Mouse (Mus musculus) lung, embryonic 15.5 days (tissue): ENCODE measurements around the gene Kmt2b. TPM values are rescaled to one million over a fixed set of nuclear protein-coding genes. Genes with fewer than 3 reads are reported as not detected.

Experiments
- ATAC-seq: fragments of 200-750 bp; cut with Nextera tagmentation; 2 replicates; pipeline ENCODE4 v1.8.0; 2017; ENCODE audit warnings: moderate number of reproducible peaks, borderline replicate concordance; ENCODE audit not compliant: low FRiP score, low TSS enrichment; ENCODE audit errors: extremely low read depth
- H3K27ac ChIP-seq: fragments of 300-500 bp; sonication (generic); 2 replicates; pipeline ENCODE4 v1.5.1; 2015; ENCODE audit warnings: moderate library complexity, mild to moderate bottlenecking, inconsistent platforms
- H3K27me3 ChIP-seq: fragments of 300-500 bp; sonication (generic); 2 replicates; pipeline ENCODE4 v1.6.1; 2015; ENCODE audit warnings: inconsistent platforms
- H3K36me3 ChIP-seq: fragments of 300-500 bp; sonication (generic); 2 replicates; pipeline ENCODE4 v1.6.1; 2015; ENCODE audit warnings: inconsistent platforms
- H3K4me1 ChIP-seq: fragments of 300-500 bp; sonication (generic); 2 replicates; pipeline ENCODE4 v1.6.1; 2015; ENCODE audit warnings: inconsistent platforms
- H3K4me2 ChIP-seq: fragments of 300-500 bp; sonication (generic); 2 replicates; pipeline ENCODE4 v1.6.1; 2015; ENCODE audit warnings: inconsistent platforms, mild to moderate bottlenecking, moderate library complexity
- H3K4me3 ChIP-seq: fragments of 300-500 bp; sonication (generic); 2 replicates; pipeline ENCODE4 v1.5.1; 2015; ENCODE audit warnings: mild to moderate bottlenecking, inconsistent platforms
- H3K9ac ChIP-seq: fragments of 300-500 bp; sonication (generic); 2 replicates; pipeline ENCODE4 v1.6.1; 2015; ENCODE audit warnings: inconsistent platforms
- H3K9me3 ChIP-seq: fragments of 300-500 bp; sonication (generic); 2 replicates; pipeline ENCODE4 v1.6.1; 2016; ENCODE audit warnings: inconsistent platforms
- WGBS: fragments of 180-500 bp; shearing (Covaris S2); methylation state at CpG from one replicate; pipeline ENCODE4 v1.1.7; 2015; 5-methylcytosine and 5-hydroxymethylcytosine counted together
- polyA plus RNA-seq: library from polyadenylated mRNA; unstranded; fragments of >200 nt; fragmentation: Nextera tagmentation; extraction: Ambion mirVana; gene quantifications from 2 replicates; pipeline ENCODE4 v1.2.1, GENCODE M21; 2015

Gene Kmt2b
- polyA plus RNA-seq, 1 experiment from 2014 or later = 8.4 TPM

DNA sequence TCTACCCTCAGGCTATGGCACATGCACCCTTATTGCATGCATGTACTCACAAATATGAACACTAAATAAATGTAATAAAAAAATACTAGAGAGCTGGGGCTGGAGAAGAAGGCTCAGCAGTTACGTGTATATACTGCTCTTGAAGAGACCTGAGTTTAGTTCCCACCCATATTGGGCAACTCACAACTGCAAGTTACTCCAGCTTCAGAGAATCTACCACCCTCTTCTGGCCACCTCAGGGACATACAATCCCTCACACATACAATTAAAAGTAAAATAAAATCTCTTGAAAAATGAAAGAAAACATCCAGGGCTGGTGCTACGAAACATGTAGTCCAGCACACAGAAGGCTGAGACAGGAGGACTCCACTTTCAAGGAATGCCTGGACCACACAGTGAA, 25.9 kb upstream of the Kmt2b start:
- WGBS = 73% methylated on average over 2 of the region's 2 CpGs
- Histone ChIP-seq H3K9me3 (no peaks in the 10 kb centered on the region), H3K9ac (no peak overlapping the region), H3K27me3 (no peaks in the 10 kb centered on the region), H3K4me3 (no peak overlapping the region), H3K4me2 (no peak overlapping the region), H3K27ac (no peak overlapping the region), H3K36me3 (peaks cover 36% of the 10 kb centered on the region), H3K4me1 (no peaks in the 10 kb centered on the region)
- no peak for ATAC-seq

DNA sequence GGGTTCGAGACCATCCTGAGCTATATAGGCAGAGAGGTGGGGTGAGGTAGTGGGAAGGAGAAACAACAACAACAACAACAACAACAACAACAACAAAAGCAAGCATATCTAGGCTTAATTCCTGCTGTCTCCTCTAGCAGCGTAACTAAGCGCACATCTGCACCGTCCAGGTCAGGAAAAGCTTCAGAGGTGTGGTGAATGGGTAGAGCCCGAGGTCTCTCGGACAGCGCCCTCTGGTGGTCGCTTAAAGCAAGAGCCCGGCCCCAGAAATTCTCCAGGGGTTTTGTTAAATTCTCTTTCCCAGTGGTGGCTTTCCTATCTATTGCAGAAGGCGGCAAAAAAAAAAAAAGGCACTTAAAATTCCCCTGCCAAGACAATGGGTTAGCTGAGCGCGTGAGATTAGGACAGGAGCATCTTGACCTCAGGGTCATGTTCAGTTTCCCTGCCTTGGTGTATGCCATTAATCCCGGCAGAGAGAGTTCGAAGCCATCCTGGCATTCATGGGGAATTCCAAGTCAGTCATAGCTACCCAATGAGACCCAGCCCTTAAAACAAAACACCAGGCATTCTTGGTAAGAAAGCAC, 25.1 kb upstream of the Kmt2b start:
- Histone ChIP-seq H3K36me3 (peaks cover 28% of the 10 kb centered on the region), H3K27ac (no peak overlapping the region), H3K27me3 (no peaks in the 10 kb centered on the region), H3K4me2 (no peak overlapping the region), H3K4me3 (no peak overlapping the region), H3K4me1 (peaks cover under 1% of the 10 kb centered on the region), H3K9me3 (no peaks in the 10 kb centered on the region), H3K9ac (no peak overlapping the region)
- ATAC-seq = 0 out of 2 replicates have a peak, but pooled peaks have one; percentile 35
- WGBS = 22% methylated on average over 14 of the region's 14 CpGs

DNA sequence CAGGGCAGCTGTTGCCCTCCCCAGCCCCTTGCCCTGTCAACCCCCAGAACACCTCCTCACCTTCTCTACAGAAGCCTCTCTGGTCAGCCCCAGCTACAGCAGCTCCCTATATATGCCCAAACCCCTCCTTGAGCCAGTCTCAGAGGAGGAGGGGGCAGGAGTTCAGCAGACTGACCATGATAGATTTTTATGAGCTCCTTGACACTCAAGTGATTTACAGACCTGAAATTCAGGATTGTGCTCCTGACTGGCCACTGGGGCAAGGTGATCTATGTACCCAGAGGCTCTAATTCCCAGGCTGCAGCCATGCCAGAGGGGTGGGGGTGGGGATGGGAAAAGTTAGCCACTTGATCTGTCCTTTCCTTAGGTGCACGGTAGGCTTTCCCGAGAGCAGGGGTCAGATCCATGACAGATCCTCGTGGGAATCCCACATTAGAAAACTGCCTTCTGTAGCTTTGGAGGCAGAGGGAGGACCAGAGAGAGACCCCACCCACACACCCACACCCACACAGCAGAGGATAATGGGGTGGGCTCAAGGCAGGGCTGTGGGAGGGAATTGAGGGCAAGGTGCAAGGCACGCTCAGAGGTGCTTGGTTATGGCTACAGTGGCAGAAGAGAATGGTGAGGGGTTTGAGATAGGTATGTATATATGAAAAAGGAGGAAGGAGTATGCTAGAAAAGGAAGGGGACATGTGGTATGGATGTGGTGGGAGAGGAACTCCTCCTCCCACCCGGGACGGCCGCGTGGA, 24.3 kb upstream of the Kmt2b start, which contains the start of gene Upk1a:
Gene Upk1a (minus strand): TSS at position 194 of the 749 bp plus-strand sequence.
- H3K9ac ChIP-seq = no peak within 1 kb of the TSS
- H3K9me3 ChIP-seq = no peaks in the 10 kb centered on the region
- H3K4me3 ChIP-seq = no peak within 1 kb of the TSS
- no peak within 1 kb of the TSS for H3K27ac ChIP-seq
- H3K4me1 ChIP-seq = peaks cover 8% of the 10 kb centered on the region
- ATAC-seq = no peak
- no peaks in the 10 kb centered on the region for H3K27me3 ChIP-seq
- 60% methylated on average over 8 of the region's 8 CpGs for WGBS
- H3K4me2 ChIP-seq = no peak within 1 kb of the TSS
- H3K36me3 ChIP-seq = peaks cover 20% of the 10 kb centered on the region

DNA sequence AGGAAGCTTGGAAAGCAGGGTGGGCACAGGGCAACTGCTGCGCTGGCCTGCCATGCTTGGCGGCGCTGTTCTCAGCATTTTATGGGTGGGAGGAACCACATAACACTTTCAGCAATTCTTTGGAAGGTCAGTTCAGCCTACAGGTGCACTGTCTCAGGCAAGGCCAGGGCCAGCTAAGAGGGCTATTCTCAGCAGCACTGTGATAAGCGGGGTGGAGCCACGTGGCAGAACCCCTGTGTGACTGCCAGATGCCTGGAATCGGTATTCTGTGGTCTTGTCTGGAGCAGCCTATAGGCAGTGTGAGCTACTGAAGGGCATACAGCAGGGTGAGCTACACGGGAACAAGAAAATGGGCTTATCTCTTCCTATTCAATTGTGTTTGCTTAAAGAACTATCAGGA, 21.5 kb upstream of the Kmt2b start:
- Histone ChIP-seq H3K4me1 (peaks cover 8% of the 10 kb centered on the region), H3K27ac (no peak overlapping the region), H3K4me3 (no peak overlapping the region), H3K27me3 (no peaks in the 10 kb centered on the region), H3K9me3 (no peaks in the 10 kb centered on the region), H3K36me3 (no peaks in the 10 kb centered on the region), H3K9ac (no peak overlapping the region), H3K4me2 (no peak overlapping the region)
- 41% methylated on average over 7 of the region's 7 CpGs for WGBS
- ATAC-seq = no peak

DNA sequence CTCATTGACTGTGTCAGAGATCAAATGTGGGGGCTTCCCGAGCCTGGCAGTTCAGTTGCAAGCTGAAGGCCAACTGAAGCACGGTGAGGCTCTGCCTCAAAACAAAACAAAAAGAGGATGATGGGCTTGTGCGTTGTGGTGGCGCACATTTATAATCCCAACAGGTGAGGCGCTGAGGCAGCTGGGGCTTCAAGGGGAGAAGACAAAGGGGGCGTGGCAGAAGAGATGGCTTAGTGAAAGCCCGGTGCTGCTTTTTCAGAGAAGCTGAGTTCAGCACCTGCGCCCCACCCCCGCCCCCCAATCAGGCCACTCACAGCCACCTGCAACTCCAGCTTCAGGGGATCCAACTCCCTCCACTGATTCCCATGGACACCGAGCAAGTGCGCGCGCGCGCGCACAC, 19.9 kb upstream of the Kmt2b start:
- Histone ChIP-seq H3K27me3 (no peaks in the 10 kb centered on the region), H3K9me3 (no peaks in the 10 kb centered on the region), H3K36me3 (no peaks in the 10 kb centered on the region), H3K27ac (no peak overlapping the region), H3K4me2 (no peak overlapping the region), H3K4me1 (peaks cover 9% of the 10 kb centered on the region), H3K9ac (no peak overlapping the region), H3K4me3 (no peak overlapping the region)
- no peak for ATAC-seq
- 46% methylated on average over 16 of the region's 16 CpGs for WGBS

DNA sequence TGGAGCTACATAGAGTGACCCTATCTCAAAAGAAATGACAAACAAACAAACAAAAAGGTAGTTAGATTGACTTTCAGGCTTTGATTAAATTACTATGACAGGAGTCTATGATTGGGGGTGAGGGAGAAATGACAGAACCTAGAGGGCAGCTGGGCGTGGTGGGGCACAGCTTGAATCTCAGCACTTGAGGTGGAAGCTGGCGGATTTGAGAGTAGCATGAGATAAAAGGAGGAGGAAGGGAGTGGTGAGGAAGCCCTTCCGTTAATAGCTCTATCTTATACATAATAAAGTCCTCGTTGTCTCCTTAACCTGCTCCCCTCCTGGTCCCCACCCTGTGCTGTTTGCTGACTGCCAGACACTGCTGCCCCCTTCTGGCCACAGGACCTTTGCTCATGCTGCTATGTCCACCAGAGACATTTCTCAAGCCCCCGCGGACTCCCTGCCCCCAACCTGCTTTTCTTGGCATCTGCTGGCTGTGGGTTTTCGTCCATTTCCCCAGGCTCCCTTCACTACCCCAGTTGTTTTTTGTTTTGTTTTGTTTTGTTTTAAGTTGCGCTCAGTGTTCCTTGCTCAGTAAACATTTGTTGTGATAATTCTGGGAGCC, 19.3 kb upstream of the Kmt2b start:
- Histone ChIP-seq H3K27ac (no peak overlapping the region), H3K4me1 (peaks cover 15% of the 10 kb centered on the region), H3K4me3 (no peak overlapping the region), H3K36me3 (no peaks in the 10 kb centered on the region), H3K4me2 (no peak overlapping the region), H3K27me3 (no peaks in the 10 kb centered on the region), H3K9me3 (no peaks in the 10 kb centered on the region), H3K9ac (no peak overlapping the region)
- ATAC-seq = peak; percentile 55; the same call in 1 of the 2 replicates
- 19% methylated on average over 8 of the region's 8 CpGs for whole genome bisulfite sequencing

DNA sequence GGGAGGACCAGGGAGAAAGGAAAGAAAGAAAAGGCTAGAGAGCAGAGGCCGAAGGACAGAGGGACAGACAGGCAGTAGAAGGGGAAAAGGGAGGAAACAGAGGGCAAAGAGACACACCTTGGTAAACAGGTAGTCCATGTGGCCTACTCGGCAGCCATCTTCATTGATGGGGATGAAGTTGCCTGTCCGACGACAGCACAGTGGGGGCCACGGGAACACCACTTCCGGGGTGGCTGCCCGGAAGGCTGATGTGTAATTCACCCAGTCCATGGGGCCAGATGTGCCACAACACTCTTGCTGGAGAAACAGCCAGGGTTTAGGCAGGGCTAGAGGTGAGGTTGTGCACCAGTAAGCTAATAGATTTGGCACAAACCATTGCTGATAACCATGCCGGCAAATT, 16.4 kb upstream of the Kmt2b start:
- Histone ChIP-seq H3K4me1 (peaks cover 15% of the 10 kb centered on the region), H3K4me3 (no peak overlapping the region), H3K27ac (no peak overlapping the region), H3K27me3 (no peaks in the 10 kb centered on the region), H3K4me2 (no peak overlapping the region), H3K9me3 (no peaks in the 10 kb centered on the region), H3K9ac (no peak overlapping the region), H3K36me3 (no peaks in the 10 kb centered on the region)
- no peak for ATAC-seq
- WGBS = 82% methylated on average over 8 of the region's 8 CpGs

DNA sequence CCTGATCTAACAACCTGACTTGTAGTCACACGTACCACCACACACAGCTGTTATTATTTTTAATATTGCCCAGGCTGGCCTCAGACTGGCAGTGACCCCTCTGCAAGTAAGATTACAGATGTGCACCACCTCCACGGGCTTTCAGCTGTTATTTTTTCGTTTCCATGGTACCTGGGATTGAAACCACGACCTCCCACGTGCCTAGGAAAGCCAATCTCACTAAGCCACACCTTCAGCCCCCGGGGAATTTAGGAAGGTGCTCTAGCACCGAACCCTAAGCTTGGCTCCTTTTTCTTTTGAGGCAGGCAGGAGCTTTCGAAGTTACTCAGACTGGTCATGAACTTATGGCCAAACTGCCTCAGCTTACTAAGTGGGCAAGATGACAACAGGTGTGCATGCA, 15.9 kb upstream of the Kmt2b start:
- peak overlapping the region; percentile 95; the same call in 1 of the 2 replicates for H3K27ac ChIP-seq
- ATAC-seq = no peak
- no peak overlapping the region for H3K4me2 ChIP-seq
- peaks cover 15% of the 10 kb centered on the region for H3K4me1 ChIP-seq
- H3K36me3 ChIP-seq = no peaks in the 10 kb centered on the region
- H3K9ac ChIP-seq = no peak overlapping the region
- 46% methylated on average over 8 of the region's 8 CpGs for WGBS
- no peak overlapping the region for H3K4me3 ChIP-seq
- no peaks in the 10 kb centered on the region for H3K27me3 ChIP-seq
- H3K9me3 ChIP-seq = no peaks in the 10 kb centered on the region

DNA sequence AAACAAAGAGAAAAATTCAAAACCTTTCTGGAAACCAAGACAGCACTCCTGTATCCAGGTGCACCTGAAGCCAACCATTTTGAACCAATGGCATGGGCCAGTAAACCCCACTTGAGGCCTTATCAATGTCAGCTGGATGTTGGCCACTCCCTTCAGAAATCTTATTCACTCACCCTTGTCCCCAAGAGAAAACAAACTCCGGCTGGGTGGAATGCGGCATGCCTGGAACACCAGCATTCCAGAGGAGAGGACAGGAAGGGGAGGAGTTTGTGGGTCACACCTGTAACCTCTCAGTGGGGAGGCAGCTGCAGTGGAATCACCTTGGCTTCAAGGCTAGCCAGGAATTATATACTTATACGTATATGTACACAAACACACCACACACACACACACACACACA, 14.1 kb upstream of the Kmt2b start:
- 15% methylated on average over 3 of the region's 3 CpGs for WGBS
- H3K9me3 ChIP-seq = no peaks in the 10 kb centered on the region
- peak overlapping the region; percentile 95 for H3K27ac ChIP-seq
- ATAC-seq = peak; percentile 49
- H3K4me2 ChIP-seq = no peak overlapping the region
- no peaks in the 10 kb centered on the region for H3K27me3 ChIP-seq
- H3K4me1 ChIP-seq = peaks cover 13% of the 10 kb centered on the region; the same call in 1 of the 2 replicates
- no peak overlapping the region for H3K9ac ChIP-seq
- no peak overlapping the region for H3K4me3 ChIP-seq
- H3K36me3 ChIP-seq = no peaks in the 10 kb centered on the region

DNA sequence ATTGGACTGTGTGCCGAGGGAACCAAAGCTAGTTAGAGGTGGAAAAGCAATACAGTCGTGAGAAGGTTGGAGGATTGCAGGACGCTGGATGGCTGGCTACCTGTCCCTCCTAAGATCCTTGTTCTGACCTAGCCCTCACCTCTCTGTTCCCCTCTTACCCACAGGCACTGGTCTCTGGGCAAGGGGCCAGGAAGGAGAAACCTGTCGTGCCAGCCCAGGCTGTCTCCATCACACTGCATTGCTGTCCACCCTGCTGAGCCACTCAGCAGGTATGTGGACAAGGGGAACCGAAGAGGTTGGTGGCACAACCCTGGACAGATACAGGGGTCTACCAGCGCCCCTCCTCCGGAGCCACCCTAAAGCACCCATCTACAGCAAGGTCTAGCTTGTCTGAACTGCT, 12.1 kb upstream of the Kmt2b start:
- peak overlapping the region; percentile 23 for H3K4me2 ChIP-seq
- no peaks in the 10 kb centered on the region for H3K36me3 ChIP-seq
- WGBS = 48% methylated on average over 7 of the region's 7 CpGs
- no peak overlapping the region for H3K9ac ChIP-seq
- peak; percentile 62 for ATAC-seq
- peaks cover 13% of the 10 kb centered on the region; the same call in 1 of the 2 replicates for H3K4me1 ChIP-seq
- no peaks in the 10 kb centered on the region for H3K9me3 ChIP-seq
- no peak overlapping the region for H3K4me3 ChIP-seq
- no peaks in the 10 kb centered on the region for H3K27me3 ChIP-seq
- H3K27ac ChIP-seq = peak overlapping the region; percentile 95

DNA sequence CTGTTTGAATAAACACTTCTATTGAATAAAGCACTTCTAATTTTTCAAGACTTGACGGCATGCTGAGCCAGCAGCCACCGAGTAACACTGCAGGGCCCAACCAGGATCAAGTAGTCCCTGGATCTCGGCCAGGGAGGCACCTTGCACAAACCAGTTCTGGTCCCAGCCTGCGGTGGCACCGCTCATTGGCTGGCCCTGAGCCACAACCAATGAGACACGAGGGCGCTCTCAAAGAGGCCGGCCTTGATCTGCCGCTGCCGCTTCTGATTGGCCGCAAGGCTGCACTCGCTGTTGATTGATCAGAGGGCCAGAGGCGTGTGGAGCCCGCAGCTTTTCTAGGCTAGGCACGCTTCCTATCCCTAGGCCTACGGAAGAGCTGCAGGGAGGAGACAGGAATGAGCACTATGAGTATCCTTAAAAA, 11.4 kb upstream of the Kmt2b start:
- Histone ChIP-seq H3K4me2 (peak overlapping the region; percentile 23), H3K36me3 (no peaks in the 10 kb centered on the region), H3K27ac (peak overlapping the region; percentile 95), H3K27me3 (no peaks in the 10 kb centered on the region), H3K4me1 (peaks cover 13% of the 10 kb centered on the region; the same call in 1 of the 2 replicates), H3K9me3 (no peaks in the 10 kb centered on the region), H3K4me3 (no peak overlapping the region), H3K9ac (no peak overlapping the region)
- WGBS = 1% methylated on average over 16 of the region's 16 CpGs
- peak; percentile 91 for ATAC-seq

DNA sequence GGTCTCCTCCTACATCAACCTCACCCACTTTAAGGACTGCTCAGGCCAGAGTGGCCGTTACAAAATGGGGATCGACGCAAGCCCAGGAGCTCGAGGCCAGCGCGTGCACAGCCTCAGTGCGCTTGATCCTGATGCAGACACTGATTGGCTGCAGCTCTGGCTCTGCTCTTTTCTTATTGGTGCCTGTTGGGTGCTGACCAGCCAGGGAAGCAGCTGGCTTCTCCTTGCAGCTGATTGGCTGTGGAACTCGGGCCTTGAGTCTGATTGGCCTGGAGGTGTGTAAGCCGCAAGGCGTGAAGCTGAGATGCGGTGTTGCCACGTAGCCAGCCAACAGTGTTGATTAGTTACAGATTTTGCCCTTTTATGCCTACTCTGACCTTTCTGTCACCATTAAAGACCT, 10.3 kb upstream of the Kmt2b start, which contains the start of gene Zbtb32:
Gene Zbtb32 (minus strand): TSS at position 124 of the 400 bp plus-strand sequence.
- no peaks in the 10 kb centered on the region for H3K27me3 ChIP-seq
- peak within 1 kb of the TSS; percentile 23; the same call in 1 of the 2 replicates for H3K4me2 ChIP-seq
- H3K27ac ChIP-seq = peak within 1 kb of the TSS; percentile 95
- peaks cover 13% of the 10 kb centered on the region; the same call in 1 of the 2 replicates for H3K4me1 ChIP-seq
- no peaks in the 10 kb centered on the region for H3K36me3 ChIP-seq
- ATAC-seq = no peak
- H3K9me3 ChIP-seq = no peaks in the 10 kb centered on the region
- no peak within 1 kb of the TSS for H3K9ac ChIP-seq
- H3K4me3 ChIP-seq = peak within 1 kb of the TSS; percentile 4; the same call in 1 of the 2 replicates
- 88% methylated on average over 12 of the region's 12 CpGs for WGBS
